Mouse (Mus musculus) mammary gland, adult 2 months (tissue): ENCODE data around the gene Fam43b. TPM values are rescaled to one million over a fixed set of nuclear protein-coding genes. Genes with fewer than 3 reads are reported as not detected.

Experiments used
- polyA plus RNA-seq: library from polyadenylated mRNA; depleted of rRNA; stranded (reverse); fragments of >200 nt; gene quantifications from 2 replicates; pipeline ENCODE4 v1.2.3, GENCODE M21; 2012; ENCODE audit warnings: low replicate concordance; rRNA removed

The Fam43b gene
- 0.11 and 0.14 TPM in 2 replicates for polyA plus RNA-seq

GRCm38 (mm10) chr4:138395971-138396645 lies at the start of gene Fam43b:
Gene Fam43b (minus strand): TSS chr4:138396528.

DNA sequence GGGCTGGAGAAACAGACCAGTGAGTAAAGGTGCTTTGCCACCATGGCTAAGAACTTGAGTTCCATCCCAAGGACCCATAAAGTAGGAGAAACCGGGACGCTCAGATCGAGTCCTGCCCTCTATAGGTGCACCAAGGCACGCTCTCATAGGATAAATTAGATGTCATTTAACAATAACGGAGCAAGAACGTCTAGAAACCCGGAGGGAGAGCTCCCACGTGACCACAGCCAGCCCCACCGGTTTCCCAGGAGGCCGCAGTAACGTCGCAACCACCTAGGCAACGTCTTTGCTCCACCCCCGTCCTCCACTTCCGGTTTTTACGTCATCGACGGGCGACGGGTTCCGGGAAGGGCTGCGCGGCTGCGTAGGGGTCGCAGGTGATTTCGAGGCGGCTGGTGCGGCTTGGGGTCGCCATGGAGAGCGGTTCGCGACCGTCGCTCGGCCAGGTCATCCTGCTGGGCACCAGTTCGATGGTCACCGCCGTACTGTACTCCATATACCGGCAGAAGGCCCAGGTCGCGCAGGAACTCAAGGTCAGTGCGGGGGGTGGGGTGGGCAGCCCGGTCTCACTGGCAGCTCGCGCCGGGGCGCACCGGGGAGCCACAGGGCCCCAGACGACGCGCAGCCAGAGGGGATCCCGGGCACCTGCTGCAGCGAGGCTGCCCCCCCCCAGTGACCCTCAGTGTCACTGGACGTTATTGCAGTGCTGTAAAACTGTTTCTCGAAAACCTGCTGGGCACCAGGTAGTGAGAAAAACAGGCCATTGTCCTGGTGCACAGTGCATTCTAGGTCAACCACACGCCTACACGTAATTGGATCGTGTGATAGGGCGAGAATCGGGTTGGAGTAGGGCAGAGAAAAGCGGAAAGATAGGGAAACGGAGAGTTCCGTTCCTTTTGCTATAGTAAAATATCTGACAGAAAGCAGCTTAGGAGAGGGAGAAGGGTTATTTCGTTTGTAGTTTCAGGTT lies 38.3 kb upstream of the Fam43b start, which contains the start of gene Mul1:
TSS of gene Mul1 (plus strand) at position 325 of the 970 bp plus-strand sequence.

DNA sequence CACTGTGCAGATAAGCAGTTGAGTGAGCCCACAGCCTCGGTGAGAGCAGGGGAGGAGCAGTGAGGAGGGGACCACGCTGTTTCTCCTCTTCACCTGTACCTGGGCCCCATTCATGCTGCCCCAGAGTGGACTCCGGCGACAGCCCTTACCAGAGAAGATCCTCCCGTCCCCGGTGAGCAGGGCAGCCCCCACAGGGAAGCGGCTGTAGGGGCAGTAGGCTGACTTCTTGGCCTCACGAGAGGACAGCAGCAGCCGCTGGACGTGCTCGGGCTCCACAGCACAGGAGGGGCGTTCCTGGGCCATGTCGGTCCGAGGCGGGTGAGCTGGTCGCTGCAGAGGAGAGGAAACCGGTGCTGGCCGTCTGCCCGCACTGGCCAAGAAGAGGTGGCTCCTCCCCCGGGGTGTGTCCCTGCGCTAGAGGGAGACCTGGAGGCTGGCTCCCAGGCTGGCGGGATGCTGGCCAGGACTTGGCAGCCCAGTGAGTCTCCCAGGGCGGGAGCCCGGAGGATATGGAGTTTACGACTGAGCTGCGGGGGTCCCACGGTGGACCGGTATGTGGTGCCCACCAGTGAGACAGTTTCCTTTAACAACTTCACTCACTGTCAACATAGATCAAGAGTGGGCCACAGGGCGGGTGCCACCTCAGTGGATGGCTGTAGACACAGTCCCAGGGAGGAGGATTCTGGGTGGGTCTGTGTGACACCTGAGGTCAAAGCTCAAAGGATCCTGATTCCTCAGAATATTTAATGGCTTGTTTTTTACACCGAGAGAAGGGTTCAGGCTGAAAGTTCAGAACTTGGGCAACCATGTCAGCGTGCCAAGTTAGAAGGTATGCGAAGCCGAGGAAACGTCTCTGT lies 28.5 kb downstream of the Fam43b start, which contains the start of gene Cda:
TSS of gene Cda (minus strand) at position 352 of the 857 bp plus-strand sequence.

Other genes with a start within 250 kb of the Fam43b start
- gene Hp1bp3, start 180.2 kb downstream of the Fam43b start, polyA plus RNA-seq, result 45.5 and 76.8 TPM in 2 replicates
- 0.91 and 2.7 TPM in 2 replicates for gene Sh2d5, start 146.1 kb downstream of the Fam43b start, polyA plus RNA-seq
- gene Kif17, start 146.1 kb downstream of the Fam43b start, polyA plus RNA-seq, result 0.59 and 0.62 TPM in 2 replicates
- 168 and 211 TPM in 2 replicates for gene Ddost, start 91.8 kb downstream of the Fam43b start, polyA plus RNA-seq
- 152 and 209 TPM in 2 replicates for gene Pink1, start 70.2 kb downstream of the Fam43b start, polyA plus RNA-seq
- gene Cda, start 28.5 kb downstream of the Fam43b start, polyA plus RNA-seq, result 4.0 and 4.2 TPM in 2 replicates
- gene Mul1, start 38.1 kb upstream of the Fam43b start, polyA plus RNA-seq, result 16.9 and 17.0 TPM in 2 replicates
- gene Camk2n1, start 57.8 kb upstream of the Fam43b start, polyA plus RNA-seq, result 6.5 and 20.3 TPM in 2 replicates
- gene Vwa5b1, start 239.4 kb upstream of the Fam43b start, polyA plus RNA-seq, result not detected in 2 replicates